In the genomic region with DNA sequence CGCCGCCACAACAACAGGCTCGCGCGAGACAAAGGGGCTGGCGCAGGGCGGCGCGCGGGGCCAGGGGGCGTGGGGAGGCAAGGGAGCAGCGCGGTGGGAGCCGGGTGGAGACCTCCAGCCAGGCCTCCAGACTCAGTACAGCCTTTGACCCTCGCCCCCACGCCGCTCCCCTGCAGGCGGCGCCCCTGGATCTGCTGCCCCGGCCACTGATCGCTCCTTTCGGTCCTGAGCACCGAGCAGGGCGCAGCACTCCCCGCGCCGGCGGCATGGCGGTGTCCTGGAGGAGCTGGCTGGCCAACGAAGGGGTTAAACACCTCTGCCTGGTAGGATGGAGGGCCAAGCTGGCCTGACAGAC, we compare ENCODE assay signal across 8 mouse cellular contexts. TPM values are rescaled to one million over a fixed set of nuclear protein-coding genes. Genes with fewer than 3 reads are reported as not detected.
A peak's percentile ranks its signal among the peaks of the same experiment; 100 is the strongest.
DNase-seq lines count a peak whose midpoint lies in the region; ATAC-seq lines count a peak whose summit lies in the region.

No protein-coding gene starts in this region.

- peak; percentile 94 for ATAC-seq in forebrain, embryonic 12.5 days (ENCODE audit: low FRiP score)
- peak; percentile 97 for ATAC-seq in midbrain, embryonic 12.5 days (ENCODE audit: low FRiP score, low read depth)

- no peaks in the 10 kb centered on the region for H3K27me3 ChIP-seq in forebrain, embryonic 12.5 days
- H3K27me3 ChIP-seq in limb, embryonic 10.5 days (ENCODE audit: low read depth, poor library complexity, severe bottlenecking) = no peaks in the 10 kb centered on the region
- H3K27me3 ChIP-seq in midbrain, embryonic 12.5 days = no peaks in the 10 kb centered on the region

- peak overlapping the region; percentile 77 for H3K9ac ChIP-seq in forebrain, embryonic 12.5 days
- H3K9ac ChIP-seq in midbrain, embryonic 12.5 days (replicated peaks) = peak overlapping the region; percentile 85

- intact Hi-C loops in heart, postnatal 25 days (cut with DNase I) = no loop called here

- WGBS in forebrain, embryonic 12.5 days = under 1% methylated on average over 29 of the region's 30 CpGs
- under 1% methylated on average over 30 of the region's 30 CpGs for WGBS in limb, embryonic 10.5 days
- WGBS in midbrain, embryonic 12.5 days = under 1% methylated on average over 29 of the region's 30 CpGs

- peak overlapping the region; percentile 66 for H3K4me2 ChIP-seq in forebrain, embryonic 12.5 days
- peak overlapping the region; percentile 62 for H3K4me2 ChIP-seq in midbrain, embryonic 12.5 days (replicated peaks)

- H3K4me3 ChIP-seq in forebrain, embryonic 12.5 days (replicated peaks) = peak overlapping the region; percentile 70
- H3K4me3 ChIP-seq in limb, embryonic 10.5 days = peak overlapping the region; percentile 71
- peak overlapping the region; percentile 69 for H3K4me3 ChIP-seq in midbrain, embryonic 12.5 days

- H3K27ac ChIP-seq in forebrain, embryonic 12.5 days = peak overlapping the region; percentile 65; the same call in 1 of the 2 replicates
- peak overlapping the region; percentile 97 for H3K27ac ChIP-seq in limb, embryonic 10.5 days
- peak overlapping the region; percentile 66; the same call in 1 of the 2 replicates for H3K27ac ChIP-seq in midbrain, embryonic 12.5 days (replicated peaks)

- peaks cover 7% of the 10 kb centered on the region; the same call in 1 of the 2 replicates for H3K4me1 ChIP-seq in forebrain, embryonic 12.5 days
- peaks cover 9% of the 10 kb centered on the region for H3K4me1 ChIP-seq in limb, embryonic 10.5 days
- 0 out of 2 replicates have a peak, but pooled peaks cover 3% of the 10 kb centered on the region for H3K4me1 ChIP-seq in midbrain, embryonic 12.5 days

- peak; percentile 51 to 73 for DNase-seq in urinary bladder, postnatal 4 days (ENCODE audit: low spot score in 2 of 2)
- DNase-seq in urinary bladder, adult 18-20 months (ENCODE audit: low spot score in 2 of 2) = no peak
- DNase-seq in heart, postnatal 25 days (ENCODE audit: low spot score) = peak; percentile 24
- peak; percentile 81 for DNase-seq in limb, embryonic 10.5 days (ENCODE audit: low spot score)
- DNase-seq in spleen, postnatal 14 days (ENCODE audit: low spot score in 2 of 2) = no peak
- no peak for DNase-seq in left cerebral cortex, adult 18-20 months (ENCODE audit: low spot score in 2 of 2)

- H3K9me3 ChIP-seq in forebrain, embryonic 12.5 days = no peaks in the 10 kb centered on the region
- H3K9me3 ChIP-seq in limb, embryonic 10.5 days (replicated peaks) = no peaks in the 10 kb centered on the region
- no peaks in the 10 kb centered on the region for H3K9me3 ChIP-seq in midbrain, embryonic 12.5 days

- H3K36me3 ChIP-seq in forebrain, embryonic 12.5 days (replicated peaks) = no peaks in the 10 kb centered on the region
- 0 out of 2 replicates have a peak, but pooled peaks cover 3% of the 10 kb centered on the region for H3K36me3 ChIP-seq in limb, embryonic 10.5 days
- H3K36me3 ChIP-seq in midbrain, embryonic 12.5 days = no peaks in the 10 kb centered on the region

RNA-seq across cellular contexts. Expression of gene Nox4, which starts 0.7 kb away (rescaled TPM):
- 2.7 and 3.2 TPM in 2 replicates for polyA plus RNA-seq in forebrain, embryonic 12.5 days (2016; fragmentation: Nextera tagmentation; extraction: Ambion mirVana)
- total RNA-seq in heart, postnatal 25 days (2021) = 1 to 10 TPM in 1 of 2 experiments, under 1 TPM in 1; 0.83 to 1.2 TPM
- polyA plus RNA-seq in limb, embryonic 10.5 days (2016; fragmentation: Nextera tagmentation; extraction: Ambion mirVana) = 3.1 and 5.6 TPM in 2 replicates
- polyA plus RNA-seq in midbrain, embryonic 12.5 days (2016; fragmentation: Nextera tagmentation; extraction: Ambion mirVana) = 3.6 TPM in 2 replicates
- under 1 TPM in 1 of 2 experiments, not detected in 1; 0.16 TPM for total RNA-seq in left cerebral cortex, adult 18-20 months (2021)

Comparison
In these comparisons a context has a peak if more than half of its experiments do, and no peak if none do; other contexts are left out.
1. DNase-seq: peak in urinary bladder, postnatal 4 days (2 of 2), heart, postnatal 25 days (single experiment) and limb, embryonic 10.5 days (single experiment); none in urinary bladder, adult 18-20 months (0 of 2), spleen, postnatal 14 days (0 of 2) and left cerebral cortex, adult 18-20 months (0 of 2).
2. Peak in every context shown above with its lines, with median percentiles within 50 percentile points of each other: H3K27ac ChIP-seq and H3K4me3 ChIP-seq.